Mouse (Mus musculus): ENCODE data around the gene Kif1a.

DNA sequence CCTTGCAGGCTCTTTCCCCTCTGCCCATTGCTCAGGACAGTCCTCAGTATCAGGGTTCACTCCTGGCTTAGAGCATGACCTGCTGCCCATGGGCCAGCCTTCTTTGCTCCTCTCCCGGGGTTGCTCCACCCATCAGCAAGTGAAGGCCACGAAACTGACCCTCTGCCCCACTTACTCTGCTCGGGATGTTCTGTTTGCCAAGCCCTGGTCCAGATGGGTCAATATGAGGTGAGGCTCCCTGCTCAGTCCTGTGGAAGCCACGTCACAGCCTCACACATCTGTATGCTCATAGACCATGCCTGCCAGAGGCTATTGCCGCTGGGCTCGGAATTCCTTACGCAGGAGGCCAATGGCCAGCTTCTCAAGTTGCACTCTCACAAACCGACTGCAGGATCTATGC lies 26.5 kb upstream of the Kif1a start:
- TF ChIP-seq POLR2A (IDR thresholded peaks at IDR 0.05; ENCODE audit: borderline replicate concordance, control insufficient read depth, low read depth, low read length) (no peak), CTCF (IDR thresholded peaks at IDR 0.05; ENCODE audit: control insufficient read depth, insufficient read depth, low read length) (no peak)
